ENCODE assay signal across 13 mouse cellular contexts in the genomic region with DNA sequence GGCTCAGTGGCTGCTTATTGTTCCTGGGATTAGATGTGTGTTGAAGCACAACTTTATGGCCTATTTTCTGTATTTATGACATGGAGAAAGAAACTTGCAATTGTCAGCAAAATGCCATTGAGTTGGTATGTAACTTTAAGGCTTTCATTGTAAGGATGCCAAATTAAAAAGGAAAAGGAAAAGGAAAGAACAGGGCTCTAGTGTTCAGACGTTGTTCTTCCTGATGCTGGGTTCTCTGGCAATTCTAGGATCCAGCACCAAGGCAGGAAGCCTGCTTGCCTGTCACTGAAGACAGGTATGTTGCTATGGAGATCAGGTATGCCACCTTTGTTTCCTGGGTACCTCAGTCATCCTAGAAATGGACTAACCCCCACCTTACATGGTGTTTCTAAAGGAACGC. TPM values are rescaled to one million over a fixed set of nuclear protein-coding genes. Genes with fewer than 3 reads are reported as not detected.
DNase-seq lines count a peak whose midpoint lies in the region; ATAC-seq and TF ChIP-seq lines count a peak whose summit lies in the region.
"Had no signal": no experiment of that assay in that cellular context is flagged by ENCODE, and none has a peak within 500 bp of the region (broad histone marks: within the 10 kb centered on the region; RNA-seq: fewer than 3 reads in every experiment).

No protein-coding gene starts in this region.

- peak overlapping the region; percentile 51 for H3K27ac ChIP-seq in kidney, adult 2 months (ENCODE audit: insufficient read depth, low read depth, low read length)
- H3K27ac ChIP-seq in lung, embryonic 15.5 days: peak overlapping the region; percentile 39; the same call in 1 of the 2 replicates
- H3K27ac ChIP-seq in liver, embryonic 16.5 days (ENCODE audit: low read length): peak overlapping the region; percentile 43; the same call in 1 of the 2 replicates
- H3K27ac ChIP-seq: embryonic facial prominence, embryonic 12.5 days; forebrain, embryonic 13.5 days; hindbrain, embryonic 15.5 days had no signal

- no peak overlapping the region for H3K4me3 ChIP-seq in kidney, adult 2 months (ENCODE audit: insufficient read depth, low read depth, low read length)
- no peak overlapping the region for H3K4me3 ChIP-seq in lung, embryonic 15.5 days
- H3K4me3 ChIP-seq in liver, embryonic 16.5 days (ENCODE audit: low read depth, low read length): no peak overlapping the region
- H3K4me3 ChIP-seq: embryonic facial prominence, embryonic 12.5 days; forebrain, embryonic 13.5 days; heart, embryonic 12.5 days; hindbrain, embryonic 15.5 days had no signal

- TF ChIP-seq POLR2A in kidney, adult 2 months (IDR thresholded peaks at IDR 0.05; ENCODE audit: low read depth, low read length): no peak

- H3K36me3 ChIP-seq in kidney, adult 2 months (ENCODE audit: control insufficient read depth, insufficient read depth, low read length): no peaks in the 10 kb centered on the region
- H3K36me3 ChIP-seq in lung, embryonic 15.5 days: no peaks in the 10 kb centered on the region
- no peaks in the 10 kb centered on the region for H3K36me3 ChIP-seq in liver, embryonic 16.5 days (ENCODE audit: control insufficient read depth, insufficient read depth)
- H3K36me3 ChIP-seq: embryonic facial prominence, embryonic 12.5 days; heart, embryonic 12.5 days; hindbrain, embryonic 15.5 days had no signal

- WGBS in kidney, adult 2 months: 14% methylated on average over 2 of the region's 2 CpGs
- 44% methylated on average over 2 of the region's 2 CpGs for WGBS in lung, embryonic 15.5 days
- WGBS in liver, embryonic 16.5 days (ENCODE audit: insufficient replicate concordance): 45% methylated on average over 2 of the region's 2 CpGs

- ATAC-seq in lung, embryonic 15.5 days (ENCODE audit: borderline replicate concordance, extremely low read depth, low FRiP score, low TSS enrichment): no peak
- no peak for ATAC-seq in liver, embryonic 16.5 days (ENCODE audit: low read depth)
- ATAC-seq: forebrain, embryonic 13.5 days had no signal

- peaks cover 46% of the 10 kb centered on the region for H3K4me1 ChIP-seq in kidney, adult 2 months (ENCODE audit: control insufficient read depth, insufficient read depth, low read length)
- peaks cover 43% of the 10 kb centered on the region for H3K4me1 ChIP-seq in lung, embryonic 15.5 days
- H3K4me1 ChIP-seq in liver, embryonic 16.5 days (ENCODE audit: control insufficient read depth, low read depth, low read length): peaks cover 11% of the 10 kb centered on the region

- H3K9me3 ChIP-seq in lung, embryonic 15.5 days: no peaks in the 10 kb centered on the region
- no peaks in the 10 kb centered on the region for H3K9me3 ChIP-seq in liver, embryonic 16.5 days (replicated peaks; ENCODE audit: control insufficient read depth, low read length)
- H3K9me3 ChIP-seq: embryonic facial prominence, embryonic 12.5 days; forebrain, embryonic 13.5 days; heart, embryonic 12.5 days; hindbrain, embryonic 15.5 days had no signal

- no peaks in the 10 kb centered on the region for H3K27me3 ChIP-seq in kidney, adult 2 months (replicated peaks; ENCODE audit: control insufficient read depth, insufficient read depth, low read length)
- no peaks in the 10 kb centered on the region for H3K27me3 ChIP-seq in lung, embryonic 15.5 days
- no peaks in the 10 kb centered on the region for H3K27me3 ChIP-seq in liver, embryonic 16.5 days (ENCODE audit: control insufficient read depth, insufficient read depth, low read depth, low read length)
- H3K27me3 ChIP-seq: embryonic facial prominence, embryonic 12.5 days; forebrain, embryonic 13.5 days; heart, embryonic 12.5 days; hindbrain, embryonic 15.5 days had no signal

- DNase-seq in cerebellum, adult 9-11 months: peak; percentile 22
- DNase-seq in cerebellum, adult 11 months: no peak
- DNase-seq in kidney, adult 2 months: peak; percentile 57
- no peak for DNase-seq in kidney, postnatal 10 days
- DNase-seq in lung, postnatal 14 days: no peak
- DNase-seq in frontal cortex, adult 2 months (ENCODE audit: extremely low spot score in 1 of 2, low spot score in 1 of 2): no peak
- DNase-seq: gastrocnemius, postnatal 10 days had no signal

- H3K9ac ChIP-seq in lung, embryonic 15.5 days: no peak overlapping the region
- H3K9ac ChIP-seq in liver, embryonic 16.5 days (ENCODE audit: low read depth, low read length): no peak overlapping the region
- H3K9ac ChIP-seq: embryonic facial prominence, embryonic 12.5 days; forebrain, embryonic 13.5 days; heart, embryonic 12.5 days; hindbrain, embryonic 15.5 days had no signal

- TF ChIP-seq CTCF in kidney, adult 2 months (conservative IDR thresholded peaks at IDR 0.05; ENCODE audit: insufficient read depth, insufficient read length, low read depth, low read length): no peak

- H3K4me2 ChIP-seq in lung, embryonic 15.5 days: no peak overlapping the region
- H3K4me2 ChIP-seq in liver, embryonic 16.5 days (ENCODE audit: low read depth, low read length): no peak overlapping the region
- H3K4me2 ChIP-seq: embryonic facial prominence, embryonic 12.5 days; forebrain, embryonic 13.5 days; heart, embryonic 12.5 days; hindbrain, embryonic 15.5 days had no signal

RNA-seq across cellular contexts. Expression of a gene that starts 11.1 kb away (rescaled TPM):
- polyA plus RNA-seq in kidney, adult 2 months (2012; rRNA removed): 128 and 144 TPM in 2 replicates
- 62.0 and 72.2 TPM in 2 replicates for polyA plus RNA-seq in lung, embryonic 15.5 days (2015; fragmentation: Nextera tagmentation; extraction: Ambion mirVana)
- 22.2 and 23.6 TPM in 2 replicates for polyA plus RNA-seq in liver, embryonic 16.5 days (2015; fragmentation: Nextera tagmentation; extraction: Ambion mirVana)
- polyA plus RNA-seq in frontal cortex, adult 2 months (2012; rRNA removed): 56.7 and 80.5 TPM in 2 replicates

Comparison
In these comparisons a context has a peak if more than half of its experiments do, and no peak if none do; other contexts are left out.
1. DNase-seq: peak in cerebellum, adult 9-11 months (single experiment) and kidney, adult 2 months (single experiment); none in cerebellum, adult 11 months (single experiment), kidney, postnatal 10 days (single experiment), lung, postnatal 14 days (single experiment) and frontal cortex, adult 2 months (0 of 2).
2. Peak in every context shown above with its lines, with median percentiles within 50 percentile points of each other: H3K27ac ChIP-seq.